Mouse (Mus musculus) left cerebral cortex, adult 2 months (tissue): ENCODE results near the gene Mcrip1. TPM values are rescaled to one million over a fixed set of nuclear protein-coding genes. Genes with fewer than 3 reads are reported as not detected.

Experiments
- DNase-seq, 2 experiments: peaks; one replicate each; pipeline ENCODE4 v3.0.0; 2021 to 2022; ENCODE audit warnings: low spot score in 2 of 2, mixed read lengths in 1 of 2; ENCODE audit errors: extremely low spot score in 1 of 2
- H3K27ac ChIP-seq: fragments of 200-600 bp; 2 replicates; pipeline ENCODE4 v1.8.1; 2022
- H3K4me3 ChIP-seq: fragments of 200-600 bp; 2 replicates; pipeline ENCODE4 v1.8.1; 2022
- CTCF ChIP-seq: fragments of 200-600 bp; IDR thresholded peaks from 2 replicates; pipeline ENCODE4 v1.8.1; 2022; ENCODE audit warnings: antibody characterized with exemption, mild to moderate bottlenecking, moderate library complexity
- intact Hi-C: fragments of 180-260 bp; cut with DNase I; formaldehyde crosslinking; loops from one replicate; pipeline ENCODE4 v1.15.1; 2025
- total RNA-seq, 2 experiments: library from RNA; stranded (reverse); gene quantifications; 2 replicates each; pipeline ENCODE4 v1.2.3; 2021

Mcrip1 gene
- total RNA-seq, 2 experiments from 2014 or later, result 68.3 to 83.2 TPM

DNA sequence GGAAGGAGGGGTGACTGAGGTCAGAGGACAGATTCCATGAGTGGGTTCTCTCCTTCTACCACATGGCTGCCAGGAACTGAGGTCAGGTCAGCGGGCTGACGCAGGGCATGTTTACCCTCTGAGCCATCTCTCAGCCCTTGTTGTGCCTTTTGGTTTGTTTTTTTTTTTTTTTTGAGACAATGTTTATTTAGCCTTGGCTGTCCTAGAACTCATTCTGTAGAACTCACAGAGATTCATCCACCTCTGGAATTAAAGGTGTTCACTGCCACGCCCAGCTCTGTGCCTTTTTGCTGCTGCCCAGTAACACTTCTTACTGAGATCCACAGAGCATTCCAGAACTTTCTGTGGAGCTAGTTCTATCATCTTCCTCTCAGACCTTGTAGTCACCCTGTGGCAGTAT lies 43.9 kb downstream of the Mcrip1 start:
- no peak overlapping the region for H3K27ac ChIP-seq
- no peak for DNase-seq
- H3K4me3 ChIP-seq, result no peak overlapping the region
- TF ChIP-seq CTCF, result no peak
- intact Hi-C loops, result no loop called here

- Histone ChIP-seq H3K27ac (no peak overlapping the region), H3K4me3 (no peak overlapping the region)
- intact Hi-C loops, result no loop called here
- DNase-seq, result no peak
- no peak for TF ChIP-seq CTCF
These were observed 47.8 kb downstream of the Mcrip1 start for GRCm38 (mm10) chr11:120501701-120502100.

DNA sequence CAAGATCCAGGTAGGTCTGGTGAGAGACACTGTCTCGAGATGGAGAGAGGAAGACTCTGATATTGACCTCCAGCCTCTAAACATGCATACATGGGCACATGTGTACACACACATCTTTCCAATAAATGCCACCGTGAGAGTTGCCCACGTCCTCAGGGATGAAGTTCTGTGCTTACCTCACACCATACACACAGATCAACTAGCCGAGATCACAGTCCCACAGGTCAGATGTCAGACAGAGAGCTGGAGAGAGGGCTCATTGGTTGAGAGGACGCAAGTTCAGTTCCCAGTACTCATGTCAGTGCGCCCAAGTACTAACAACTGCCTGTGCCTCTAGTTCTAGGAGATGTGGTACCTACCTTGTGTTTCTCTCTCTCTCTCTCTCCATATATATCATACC lies 48.5 kb downstream of the Mcrip1 start:
- intact Hi-C loops, result no loop called here
- TF ChIP-seq CTCF, result no peak
- DNase-seq, result no peak
- Histone ChIP-seq H3K4me3 (no peak overlapping the region), H3K27ac (no peak overlapping the region)

DNA sequence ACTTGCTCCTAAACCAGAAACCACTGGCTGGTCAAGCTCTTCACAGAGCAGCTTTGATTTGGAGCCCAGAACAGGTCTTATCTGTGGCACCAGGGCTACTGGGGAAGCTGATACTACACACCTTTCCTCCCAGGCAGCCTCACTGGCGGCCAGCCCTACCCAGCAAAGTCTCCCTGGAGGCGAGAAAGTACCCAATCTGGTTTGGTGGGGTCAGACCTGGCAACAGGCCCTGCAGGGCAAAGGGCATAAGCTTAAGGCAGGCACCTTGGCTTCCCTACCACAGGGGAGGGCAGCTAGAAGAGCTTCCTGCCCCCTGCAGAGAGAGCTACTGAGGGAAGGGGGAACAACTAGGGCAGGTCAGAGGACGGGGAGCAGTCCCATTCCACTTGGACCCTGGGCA lies 49.2 kb downstream of the Mcrip1 start:
- no peak for DNase-seq

DNA sequence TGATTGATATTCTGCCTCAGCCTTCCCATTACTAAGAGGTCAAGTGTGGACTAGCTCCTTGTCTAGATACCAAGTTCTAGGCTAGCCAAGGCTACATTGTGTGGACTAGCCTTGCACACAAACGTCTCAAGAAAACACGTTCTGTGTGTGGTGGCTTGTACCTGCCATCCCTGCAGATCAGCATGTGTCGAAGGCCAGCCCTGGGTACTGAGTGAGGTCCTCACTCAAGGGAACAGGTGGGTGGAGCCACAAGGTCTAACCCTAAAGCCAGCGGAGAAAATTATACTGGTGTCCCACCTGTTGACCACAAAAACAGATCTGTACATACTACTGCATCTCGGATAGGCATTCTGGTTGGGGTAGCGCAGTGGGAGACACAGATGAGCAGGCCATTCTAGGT lies 49.6 kb downstream of the Mcrip1 start:
- Histone ChIP-seq H3K27ac (no peak overlapping the region), H3K4me3 (no peak overlapping the region)
- intact Hi-C loops, result no loop called here
- DNase-seq, result no peak
- TF ChIP-seq CTCF, result no peak

More for the DNA sequence above, 49.2 kb downstream of the Mcrip1 start:
- Histone ChIP-seq H3K4me3 (no peak overlapping the region), H3K27ac (no peak overlapping the region)
- intact Hi-C loops, result no loop called here
- no peak for TF ChIP-seq CTCF

DNA sequence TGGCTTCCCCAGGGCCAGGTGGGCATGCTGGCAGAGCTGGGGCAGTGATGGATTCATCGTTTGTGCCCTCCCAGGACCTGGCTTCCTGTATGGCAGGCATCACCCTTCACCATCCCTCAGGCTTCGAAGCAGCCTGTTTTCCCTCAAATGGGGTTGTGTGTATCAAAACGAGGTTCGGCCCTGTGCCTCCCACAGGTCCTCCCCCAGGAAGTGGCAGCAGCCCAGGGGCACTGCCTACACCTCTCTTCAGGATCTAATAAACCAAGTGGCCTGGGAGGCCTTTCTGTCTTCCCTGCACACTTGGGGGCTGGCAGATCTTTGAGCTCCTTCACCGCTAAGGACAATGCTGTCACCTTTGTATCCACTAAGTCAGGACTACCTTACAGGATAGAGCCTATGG lies 50.6 kb downstream of the Mcrip1 start:
- no peak for TF ChIP-seq CTCF
- intact Hi-C loops, result no loop called here
- Histone ChIP-seq H3K27ac (no peak overlapping the region), H3K4me3 (no peak overlapping the region)
- DNase-seq, result no peak

- no peak overlapping the region for H3K27ac ChIP-seq
- TF ChIP-seq CTCF, result no peak
- intact Hi-C loops, result no loop called here
- H3K4me3 ChIP-seq, result no peak overlapping the region
- DNase-seq, result no peak
These were observed 51.3 kb downstream of the Mcrip1 start for GRCm38 (mm10) chr11:120498226-120498625.

DNA sequence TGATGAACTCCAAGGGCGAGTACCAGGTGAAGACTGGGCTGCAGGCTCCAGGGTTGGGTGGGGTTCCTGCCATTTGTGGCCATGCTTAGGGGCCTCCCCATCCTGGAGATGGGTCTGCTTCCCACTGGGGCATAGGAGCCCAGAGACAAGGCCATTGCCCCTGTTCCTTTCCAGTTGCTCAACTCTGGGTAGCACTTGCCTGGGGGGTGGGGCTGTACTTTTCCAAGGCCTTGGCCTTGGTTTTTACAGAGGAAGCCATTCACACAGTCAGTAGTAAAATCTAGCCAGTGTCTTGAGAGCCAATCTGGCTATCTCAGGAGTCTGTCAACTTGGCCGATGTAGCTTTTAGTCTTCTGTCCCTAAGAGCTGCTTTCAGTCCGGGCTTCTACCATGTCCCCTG lies 52.1 kb downstream of the Mcrip1 start:
- intact Hi-C loops, result no loop called here
- no peak overlapping the region for H3K27ac ChIP-seq
- TF ChIP-seq CTCF, result no peak
- DNase-seq, result no peak
- H3K4me3 ChIP-seq, result no peak overlapping the region

- intact Hi-C loops, result no loop called here
- no peak overlapping the region for H3K27ac ChIP-seq
- no peak for TF ChIP-seq CTCF
- no peak for DNase-seq
- no peak overlapping the region for H3K4me3 ChIP-seq
These were observed 55.6 kb downstream of the Mcrip1 start for GRCm38 (mm10) chr11:120493911-120494310.

DNA sequence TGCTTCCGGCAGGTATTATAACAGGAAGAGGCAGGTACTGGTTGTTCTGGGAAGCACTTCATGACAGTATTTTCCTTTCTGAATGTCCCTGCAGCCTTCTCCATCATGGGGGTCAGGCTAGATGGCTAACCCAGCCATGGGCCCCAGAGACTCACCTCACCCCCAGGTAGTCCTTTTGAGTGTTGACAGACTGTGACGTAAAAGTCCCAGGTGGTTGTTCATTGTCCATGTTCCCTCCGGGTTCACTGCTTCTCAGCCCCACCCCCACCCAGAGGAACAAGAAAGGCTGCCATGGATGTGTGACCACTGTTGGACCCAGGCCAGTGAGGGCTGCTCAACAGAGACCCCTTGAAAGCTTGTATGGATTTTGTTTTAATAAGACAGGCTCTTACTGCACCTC lies 56.2 kb downstream of the Mcrip1 start:
- H3K4me3 ChIP-seq, result no peak overlapping the region
- H3K27ac ChIP-seq, result no peak overlapping the region
- TF ChIP-seq CTCF, result no peak
- no peak for DNase-seq
- intact Hi-C loops, result no loop called here

Other genes with a start within 250 kb of the Mcrip1 start
- gene Actg1, start 201.2 kb downstream of the Mcrip1 start, total RNA-seq, result 1,000 to 10,000 TPM; 1,100 to 1,129 TPM
- under 1 TPM in 1 of 2 experiments, not detected in 1; 0.25 TPM for gene Fscn2, start 188.2 kb downstream of the Mcrip1 start, total RNA-seq
- gene Faap100, start 171.0 kb downstream of the Mcrip1 start, total RNA-seq, result 10 to 100 TPM; 16.1 to 17.6 TPM
- 10 to 100 TPM; 70.9 to 72.4 TPM for gene Nploc4, start 112.0 kb downstream of the Mcrip1 start, total RNA-seq
- 1 to 10 TPM in 1 of 2 experiments, not detected in 1; 3.8 TPM for gene Tspan10, start 107.1 kb downstream of the Mcrip1 start, total RNA-seq
- gene Pde6g, start 96.2 kb downstream of the Mcrip1 start, total RNA-seq, result 1 to 10 TPM in 1 of 2 experiments, under 1 TPM in 1; 0.45 to 1.1 TPM
- 10 to 100 TPM; 13.8 to 15.8 TPM for gene Oxld1, start 91.7 kb downstream of the Mcrip1 start, total RNA-seq
- 10 to 100 TPM; 28.4 to 28.5 TPM for gene Ccdc137, start 91.6 kb downstream of the Mcrip1 start, total RNA-seq
- gene Arl16, start 82.1 kb downstream of the Mcrip1 start, total RNA-seq, result 10 to 100 TPM; 47.9 to 51.9 TPM
- gene Mrpl12, start 65.1 kb downstream of the Mcrip1 start, total RNA-seq, result 10 to 100 TPM; 66.1 to 68.3 TPM
- gene Slc25a10, start 57.9 kb downstream of the Mcrip1 start, total RNA-seq, result 10 to 100 TPM; 17.7 to 21.3 TPM
- not detected for gene Gcgr, start 19.0 kb downstream of the Mcrip1 start, total RNA-seq
- not detected for gene Ppp1r27, start 1.4 kb upstream of the Mcrip1 start, total RNA-seq
- gene P4hb, start 23.5 kb upstream of the Mcrip1 start, total RNA-seq, result 100 to 1,000 TPM; 114 to 120 TPM
- 100 to 1,000 TPM; 290 to 300 TPM for gene Arhgdia, start 31.9 kb upstream of the Mcrip1 start, total RNA-seq
- 10 to 100 TPM; 56.4 to 64.1 TPM for gene Alyref, start 48.6 kb upstream of the Mcrip1 start, total RNA-seq
- gene Anapc11, start 48.7 kb upstream of the Mcrip1 start, total RNA-seq, result 10 to 100 TPM; 92.9 to 93.0 TPM
- under 1 TPM in 1 of 2 experiments, not detected in 1; 0.95 TPM for gene Npb, start 58.8 kb upstream of the Mcrip1 start, total RNA-seq
- 100 to 1,000 TPM; 133 to 140 TPM for gene Pcyt2, start 68.2 kb upstream of the Mcrip1 start, total RNA-seq
- 10 to 100 TPM; 43.2 to 45.3 TPM for gene Sirt7, start 75.5 kb upstream of the Mcrip1 start, total RNA-seq
- 100 to 1,000 TPM; 104 to 107 TPM for gene Mafg, start 83.9 kb upstream of the Mcrip1 start, total RNA-seq
- gene Pycr1, start 94.0 kb upstream of the Mcrip1 start, total RNA-seq, result 1 to 10 TPM; 2.4 to 3.1 TPM
- gene Myadml2, start 98.4 kb upstream of the Mcrip1 start, total RNA-seq, result 1 to 10 TPM; 6.9 to 8.8 TPM
- gene Notum, start 111.4 kb upstream of the Mcrip1 start, total RNA-seq, result 1 to 10 TPM; 4.0 to 7.2 TPM
- gene Aspscr1, start 123.2 kb upstream of the Mcrip1 start, total RNA-seq, result 10 to 100 TPM; 47.4 to 54.9 TPM
- gene Cenpx, start 164.0 kb upstream of the Mcrip1 start, total RNA-seq, result 10 to 100 TPM; 18.9 to 21.3 TPM
- 10 to 100 TPM; 61.4 to 62.3 TPM for gene Lrrc45, start 164.2 kb upstream of the Mcrip1 start, total RNA-seq
- 10 to 100 TPM; 34.0 to 39.6 TPM for gene Rac3, start 171.7 kb upstream of the Mcrip1 start, total RNA-seq
- 1 to 10 TPM; 7.1 to 8.4 TPM for gene Dcxr, start 177.6 kb upstream of the Mcrip1 start, total RNA-seq
- 1 to 10 TPM; 1.9 to 3.0 TPM for gene Cbr2, start 182.4 kb upstream of the Mcrip1 start, total RNA-seq
- 10 to 100 TPM; 27.5 to 57.3 TPM for gene Hmga1b, start 213.1 kb upstream of the Mcrip1 start, total RNA-seq
- gene Rfng, start 234.5 kb upstream of the Mcrip1 start, total RNA-seq, result 10 to 100 TPM; 60.7 to 63.2 TPM
- 100 to 1,000 TPM; 139 to 145 TPM for gene Gps1, start 234.5 kb upstream of the Mcrip1 start, total RNA-seq
- 10 to 100 TPM; 45.8 to 47.6 TPM for gene Dus1l, start 246.7 kb upstream of the Mcrip1 start, total RNA-seq